Mouse (Mus musculus) intestine, embryonic 15.5 days (tissue): ENCODE data around the gene Tspoap1. TPM values are rescaled to one million over a fixed set of nuclear protein-coding genes. Genes with fewer than 3 reads are reported as not detected.
A peak's percentile ranks its signal among the peaks of the same experiment; 100 is the strongest.

Experiments used
- ATAC-seq: fragments of 200-750 bp; cut with Nextera tagmentation; 2 replicates; pipeline ENCODE4 v1.8.0; 2017; ENCODE audit warnings: moderate TSS enrichment, moderate library complexity
- H3K27ac ChIP-seq: fragments of 300-500 bp; sonication (generic); 2 replicates; pipeline ENCODE4 v1.5.1; 2015; ENCODE audit warnings: mild to moderate bottlenecking, inconsistent platforms
- H3K27me3 ChIP-seq: fragments of 300-500 bp; sonication (generic); replicated peaks from 2 replicates; pipeline ENCODE4 v1.6.1; 2015; ENCODE audit warnings: inconsistent platforms
- H3K36me3 ChIP-seq: fragments of 300-500 bp; sonication (generic); 2 replicates; pipeline ENCODE4 v1.6.1; 2015; ENCODE audit warnings: inconsistent platforms
- H3K4me1 ChIP-seq: fragments of 300-500 bp; sonication (generic); replicated peaks from 2 replicates; pipeline ENCODE4 v1.6.1; 2015; ENCODE audit warnings: inconsistent platforms
- H3K4me2 ChIP-seq: fragments of 300-500 bp; sonication (generic); replicated peaks from 2 replicates; pipeline ENCODE4 v1.6.1; 2015; ENCODE audit warnings: mild to moderate bottlenecking, inconsistent platforms
- H3K4me3 ChIP-seq: fragments of 300-500 bp; sonication (generic); replicated peaks from 2 replicates; pipeline ENCODE4 v1.5.1; 2015; ENCODE audit warnings: inconsistent platforms
- H3K9ac ChIP-seq: fragments of 300-500 bp; sonication (generic); 2 replicates; pipeline ENCODE4 v1.6.1; 2015; ENCODE audit warnings: inconsistent platforms
- H3K9me3 ChIP-seq: fragments of 300-500 bp; sonication (generic); 2 replicates; pipeline ENCODE4 v1.6.1; 2016; ENCODE audit warnings: inconsistent platforms
- WGBS: fragments of 180-500 bp; shearing (Covaris S2); methylation state at CpG from one replicate; pipeline ENCODE4 v1.1.7; 2015; 5-methylcytosine and 5-hydroxymethylcytosine counted together
- polyA plus RNA-seq: library from polyadenylated mRNA; unstranded; fragments of >200 nt; fragmentation: Nextera tagmentation; extraction: Ambion mirVana; gene quantifications from 2 replicates; pipeline ENCODE4 v1.2.1, GENCODE M21; 2015

Gene Tspoap1
- polyA plus RNA-seq, 1 experiment from 2014 or later: 0.96 TPM

DNA sequence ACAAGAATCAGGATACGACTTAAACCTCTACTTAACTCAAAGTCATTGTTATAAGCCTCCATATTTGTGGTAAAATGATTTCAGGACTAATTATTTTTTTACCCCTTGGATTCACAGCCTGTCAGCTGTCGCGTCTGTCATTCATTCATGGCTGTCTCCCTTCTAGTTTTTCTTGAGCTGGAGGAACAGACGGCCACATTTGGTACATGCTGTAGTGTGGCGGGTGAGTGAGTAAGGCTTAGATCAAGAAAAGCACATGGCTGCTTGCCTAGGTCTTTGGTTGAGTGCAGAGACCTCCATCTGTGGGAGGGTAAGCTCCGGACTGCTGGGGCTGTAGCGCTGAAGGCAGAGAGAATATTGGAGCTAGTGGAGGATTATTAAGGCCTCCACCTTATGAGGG, 12.6 kb upstream of the Tspoap1 start:
- no peak overlapping the region for H3K27ac ChIP-seq
- H3K9ac ChIP-seq: no peak overlapping the region
- H3K4me3 ChIP-seq: no peak overlapping the region
- 92% methylated on average over 7 of the region's 7 CpGs for WGBS
- ATAC-seq: no peak
- H3K9me3 ChIP-seq: no peaks in the 10 kb centered on the region
- 0 out of 2 replicates have a peak, but pooled peaks cover 3% of the 10 kb centered on the region for H3K4me1 ChIP-seq
- H3K27me3 ChIP-seq: no peaks in the 10 kb centered on the region
- H3K4me2 ChIP-seq: no peak overlapping the region
- peaks cover 12% of the 10 kb centered on the region for H3K36me3 ChIP-seq

DNA sequence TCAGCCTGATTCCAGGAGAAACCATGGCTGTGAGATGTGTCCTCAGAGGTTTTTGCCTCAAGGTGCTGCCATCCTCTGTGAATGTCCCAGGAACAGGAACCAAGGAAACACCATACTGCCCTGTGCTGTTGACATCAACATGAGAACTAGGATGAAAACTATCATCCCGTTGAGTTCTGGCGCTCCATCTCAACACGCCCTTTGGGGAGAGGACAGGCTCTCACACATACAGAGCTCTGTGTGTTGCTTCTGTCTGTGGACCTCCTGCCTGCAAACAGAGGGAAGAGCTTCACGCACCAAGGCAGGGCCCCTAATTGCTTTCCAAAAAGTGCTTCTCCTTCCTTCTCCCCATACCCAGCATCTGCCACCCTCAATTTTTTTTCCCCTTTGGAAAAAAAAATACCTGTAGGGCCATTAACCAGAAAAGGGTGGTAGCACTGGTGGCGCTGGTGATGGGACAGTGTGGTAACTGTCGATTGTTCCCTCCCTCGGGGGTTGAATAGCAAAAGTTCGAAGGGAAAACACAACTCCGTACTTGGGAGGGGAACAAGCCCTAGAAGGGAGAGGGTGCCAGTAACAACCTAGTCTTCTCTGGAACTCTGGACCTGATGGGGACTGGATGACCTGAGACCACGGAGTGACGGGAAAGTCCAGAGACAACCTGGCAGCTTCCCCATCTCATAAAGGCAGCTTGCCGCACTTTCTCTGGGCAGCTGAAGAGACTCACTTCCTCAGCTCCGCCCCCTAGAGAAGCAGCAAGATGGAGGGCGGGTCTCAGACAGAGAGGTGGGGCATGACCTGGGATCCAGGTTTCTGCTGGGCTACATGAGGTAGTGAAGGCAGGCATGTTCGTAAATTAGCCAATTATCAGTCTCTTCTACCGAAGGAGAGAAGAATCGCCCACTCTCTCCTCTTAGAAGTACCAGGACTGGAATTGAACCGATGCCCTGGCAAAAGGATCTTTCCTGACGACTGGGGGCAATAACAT, 11.9 kb upstream of the Tspoap1 start:
- peak; percentile 77; the same call in 1 of the 2 replicates for ATAC-seq
- Histone ChIP-seq H3K27me3 (no peaks in the 10 kb centered on the region), H3K4me1 (0 out of 2 replicates have a peak, but pooled peaks cover 3% of the 10 kb centered on the region), H3K4me3 (0 out of 2 replicates have a peak overlapping the region, but pooled peaks have one; percentile 2), H3K36me3 (peaks cover 12% of the 10 kb centered on the region), H3K9me3 (no peaks in the 10 kb centered on the region), H3K4me2 (peak overlapping the region; percentile 41), H3K9ac (no peak overlapping the region), H3K27ac (0 out of 2 replicates have a peak overlapping the region, but pooled peaks have one; percentile 22)
- 30% methylated on average over 19 of the region's 19 CpGs for WGBS

DNA sequence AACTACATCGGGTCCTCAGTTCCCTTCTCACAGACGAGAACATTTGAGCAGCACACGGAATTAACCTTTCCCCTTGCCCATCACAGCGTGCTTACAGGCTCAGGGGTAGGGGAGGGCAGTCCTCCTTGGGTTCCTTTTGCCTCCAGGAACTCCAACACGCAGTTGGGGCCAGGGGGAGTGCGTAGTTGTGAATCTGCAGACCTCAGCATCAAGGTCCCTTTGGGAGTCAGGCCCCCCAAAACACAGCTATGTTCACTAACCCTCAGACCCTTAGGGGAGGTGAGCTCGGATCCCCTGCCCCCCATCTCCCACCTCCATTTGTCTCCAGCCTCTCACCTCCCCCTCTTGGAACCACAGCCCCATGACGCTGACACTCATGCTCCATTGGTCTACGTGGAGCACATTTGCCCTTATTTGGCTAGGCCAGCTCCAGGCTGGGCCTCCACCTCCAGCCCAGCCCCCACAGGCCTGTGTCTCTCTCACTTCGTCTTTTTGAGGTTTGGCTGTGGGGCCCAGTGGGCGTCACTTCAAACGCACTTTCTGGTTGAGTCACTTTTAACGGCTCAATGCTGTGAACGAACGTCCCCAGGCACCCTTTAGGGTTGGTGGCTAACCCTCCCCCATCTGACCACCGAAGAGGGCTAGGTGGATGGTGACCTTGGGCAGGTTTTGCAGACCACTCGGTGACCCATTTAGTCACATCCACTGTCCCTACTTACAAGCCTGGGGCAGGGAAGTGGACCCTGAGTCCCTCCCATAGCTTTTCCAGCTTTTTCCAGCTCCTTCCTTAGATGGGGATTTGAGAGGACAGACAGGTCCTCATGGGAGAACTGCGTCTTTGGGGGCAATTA, 10.9 kb upstream of the Tspoap1 start:
- Histone ChIP-seq H3K9ac (no peak overlapping the region), H3K36me3 (peaks cover 7% of the 10 kb centered on the region), H3K27ac (0 out of 2 replicates have a peak overlapping the region, but pooled peaks have one; percentile 22), H3K27me3 (no peaks in the 10 kb centered on the region), H3K9me3 (no peaks in the 10 kb centered on the region), H3K4me3 (no peak overlapping the region), H3K4me2 (peak overlapping the region; percentile 41; the same call in 1 of the 2 replicates), H3K4me1 (0 out of 2 replicates have a peak, but pooled peaks cover 3% of the 10 kb centered on the region)
- peak; percentile 73; the same call in 1 of the 2 replicates for ATAC-seq
- 44% methylated on average over 18 of the region's 18 CpGs for WGBS

DNA sequence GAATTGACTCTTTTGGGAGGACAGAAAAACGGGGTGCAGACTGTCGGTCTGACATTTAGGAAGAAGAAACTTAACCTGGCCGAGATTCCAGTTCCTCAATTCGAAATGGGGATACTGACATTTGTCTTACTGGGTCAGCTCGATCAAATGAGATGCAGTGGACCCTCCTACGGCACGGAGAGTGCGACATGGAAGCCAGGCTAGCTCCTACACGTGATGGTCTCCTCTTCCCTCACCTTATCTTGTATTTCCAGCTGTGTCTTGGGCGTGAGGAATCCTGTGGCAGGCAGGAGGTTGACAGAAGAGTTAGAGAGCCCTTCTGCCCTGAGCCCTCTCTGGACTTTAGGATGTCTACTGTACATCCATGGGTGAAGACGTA, 10.3 kb upstream of the Tspoap1 start:
- Histone ChIP-seq H3K9ac (no peak overlapping the region), H3K4me2 (no peak overlapping the region), H3K9me3 (no peaks in the 10 kb centered on the region), H3K4me1 (0 out of 2 replicates have a peak, but pooled peaks cover 3% of the 10 kb centered on the region), H3K27me3 (no peaks in the 10 kb centered on the region), H3K36me3 (peaks cover 1% of the 10 kb centered on the region), H3K4me3 (no peak overlapping the region), H3K27ac (no peak overlapping the region)
- WGBS: 78% methylated on average over 11 of the region's 11 CpGs
- ATAC-seq: 0 out of 2 replicates have a peak, but pooled peaks have one; percentile 52

DNA sequence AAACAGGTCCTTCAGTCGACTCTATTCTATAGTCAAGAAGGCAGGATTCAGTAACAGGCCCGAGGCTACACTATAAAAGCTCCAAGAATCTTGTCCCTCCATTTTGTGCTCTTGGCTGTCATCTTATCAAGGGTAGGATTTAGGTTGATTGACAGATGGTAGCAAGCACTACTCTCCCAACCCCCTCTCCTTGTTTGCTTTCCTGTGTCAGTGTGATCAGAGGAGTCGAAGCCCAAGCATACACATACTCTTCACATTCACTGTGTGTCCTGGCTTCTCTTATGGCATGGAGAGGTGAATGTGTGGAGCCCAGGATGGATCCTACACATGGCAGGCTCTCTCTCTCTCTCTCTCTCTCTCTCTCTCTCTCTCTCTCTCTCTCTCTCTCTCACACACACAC, 9.8 kb upstream of the Tspoap1 start:
- H3K36me3 ChIP-seq: no peaks in the 10 kb centered on the region
- no peak for ATAC-seq
- H3K27me3 ChIP-seq: no peaks in the 10 kb centered on the region
- 0 out of 2 replicates have a peak, but pooled peaks cover 3% of the 10 kb centered on the region for H3K4me1 ChIP-seq
- 63% methylated on average over 3 of the region's 3 CpGs for WGBS
- no peak overlapping the region for H3K4me3 ChIP-seq
- H3K9ac ChIP-seq: no peak overlapping the region
- no peak overlapping the region for H3K27ac ChIP-seq
- no peak overlapping the region for H3K4me2 ChIP-seq
- no peaks in the 10 kb centered on the region for H3K9me3 ChIP-seq

DNA sequence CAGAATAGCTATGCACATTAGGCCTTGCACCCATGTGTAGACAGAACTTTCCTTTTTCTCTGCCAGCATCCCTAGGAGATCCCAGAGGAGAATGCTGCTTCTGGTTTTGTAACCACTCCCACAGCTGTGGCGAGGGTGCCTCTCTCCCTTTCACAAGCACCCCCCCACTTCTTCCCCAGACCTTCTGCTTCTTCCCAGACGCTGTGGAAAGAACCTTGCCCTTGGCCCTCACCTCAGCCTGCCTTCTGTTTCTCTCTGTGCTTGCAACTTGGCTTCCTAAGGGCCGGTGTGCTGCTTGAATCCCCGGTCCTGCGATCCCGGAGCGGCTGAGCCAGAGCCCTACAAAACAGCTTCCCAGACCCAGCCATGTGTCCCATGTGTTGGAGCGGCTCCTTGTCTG, 9.3 kb upstream of the Tspoap1 start:
- Histone ChIP-seq H3K4me1 (0 out of 2 replicates have a peak, but pooled peaks cover 3% of the 10 kb centered on the region), H3K4me3 (no peak overlapping the region), H3K27ac (peak overlapping the region; percentile 17; the same call in 1 of the 2 replicates), H3K9me3 (no peaks in the 10 kb centered on the region), H3K9ac (no peak overlapping the region), H3K27me3 (no peaks in the 10 kb centered on the region), H3K36me3 (no peaks in the 10 kb centered on the region), H3K4me2 (no peak overlapping the region)
- no peak for ATAC-seq
- WGBS: 77% methylated on average over 8 of the region's 8 CpGs

DNA sequence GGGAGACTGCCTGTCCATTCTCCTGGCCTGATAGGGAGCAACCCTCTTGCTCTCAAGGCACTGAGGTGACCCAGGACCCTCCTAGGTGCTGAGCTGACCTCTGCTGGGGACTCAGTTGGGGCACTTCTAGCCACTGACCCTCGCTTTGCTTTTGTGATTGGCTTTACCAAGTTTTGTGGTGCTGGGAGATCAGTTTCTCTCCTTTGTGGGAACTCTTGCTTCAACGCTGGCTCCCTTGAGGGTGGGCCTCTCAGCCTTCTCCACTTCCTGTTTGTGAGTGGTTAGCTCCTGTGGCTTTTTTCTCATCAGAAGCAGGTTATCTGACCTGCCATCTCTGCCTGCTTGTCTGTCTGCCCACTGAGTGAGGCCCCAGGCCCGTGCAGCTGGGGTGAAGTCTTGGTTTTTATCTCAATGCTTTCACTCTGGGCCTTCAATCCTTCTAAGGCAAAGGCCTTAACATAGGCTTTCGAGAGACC, 8.8 kb upstream of the Tspoap1 start:
- H3K27ac ChIP-seq: peak overlapping the region; percentile 17; the same call in 1 of the 2 replicates
- no peak overlapping the region for H3K4me2 ChIP-seq

DNA sequence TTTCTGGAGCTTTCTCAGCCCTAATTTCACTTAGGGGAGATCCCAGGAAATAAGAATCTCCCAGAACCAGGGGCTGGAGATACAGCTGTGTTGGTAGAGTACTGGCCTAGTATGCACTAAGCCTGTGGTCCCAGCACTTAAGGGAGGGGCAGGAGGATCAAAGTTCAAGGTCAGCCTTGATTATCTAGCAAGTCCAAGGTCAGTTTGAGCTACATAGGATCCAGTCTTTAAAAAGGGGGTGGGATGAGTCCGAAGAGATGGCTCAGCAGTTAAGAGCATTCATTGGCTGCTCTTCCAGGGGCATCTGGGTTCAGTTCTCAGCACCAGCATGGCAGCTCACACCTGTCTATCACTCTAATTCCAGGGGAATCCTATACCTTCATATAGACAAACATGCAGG, 8.0 kb upstream of the Tspoap1 start:
- Histone ChIP-seq H3K9ac (no peak overlapping the region), H3K9me3 (no peaks in the 10 kb centered on the region), H3K27me3 (no peaks in the 10 kb centered on the region), H3K4me2 (no peak overlapping the region), H3K4me1 (0 out of 2 replicates have a peak, but pooled peaks cover 3% of the 10 kb centered on the region), H3K36me3 (no peaks in the 10 kb centered on the region), H3K27ac (no peak overlapping the region), H3K4me3 (no peak overlapping the region)
- 87% methylated on average over 1 of the region's 1 CpGs for WGBS
- ATAC-seq: no peak

More for the DNA sequence above, 8.8 kb upstream of the Tspoap1 start:
- no peaks in the 10 kb centered on the region for H3K27me3 ChIP-seq
- 63% methylated on average over 4 of the region's 4 CpGs for WGBS
- H3K9me3 ChIP-seq: no peaks in the 10 kb centered on the region
- no peaks in the 10 kb centered on the region for H3K36me3 ChIP-seq
- H3K9ac ChIP-seq: no peak overlapping the region
- ATAC-seq: no peak
- H3K4me1 ChIP-seq: 0 out of 2 replicates have a peak, but pooled peaks cover 3% of the 10 kb centered on the region
- no peak overlapping the region for H3K4me3 ChIP-seq

DNA sequence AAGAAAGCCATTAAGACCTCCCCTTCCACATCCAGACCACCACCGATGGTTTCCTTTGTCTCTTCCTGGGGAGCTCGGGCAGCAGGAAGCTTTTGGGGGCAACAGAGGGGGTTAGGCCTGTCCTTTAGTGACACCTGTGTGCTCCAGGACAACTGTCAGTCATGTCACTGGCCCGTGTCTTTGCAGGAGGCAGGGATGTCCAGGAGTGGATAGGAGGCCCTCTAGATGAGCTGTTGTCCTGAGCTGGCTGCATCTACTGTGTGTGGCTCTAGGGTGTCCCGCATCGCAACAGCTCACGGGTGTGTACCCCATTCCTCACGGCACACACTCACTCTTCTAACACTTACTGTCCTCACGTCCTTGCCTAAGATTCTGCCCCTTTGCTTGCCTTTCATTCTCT, 7.1 kb upstream of the Tspoap1 start:
- H3K27ac ChIP-seq: no peak overlapping the region
- no peaks in the 10 kb centered on the region for H3K27me3 ChIP-seq
- H3K4me1 ChIP-seq: 0 out of 2 replicates have a peak, but pooled peaks cover 3% of the 10 kb centered on the region
- H3K9ac ChIP-seq: no peak overlapping the region
- no peaks in the 10 kb centered on the region for H3K36me3 ChIP-seq
- no peak for ATAC-seq
- no peak overlapping the region for H3K4me3 ChIP-seq
- H3K4me2 ChIP-seq: no peak overlapping the region
- WGBS: 87% methylated on average over 8 of the region's 8 CpGs
- no peaks in the 10 kb centered on the region for H3K9me3 ChIP-seq

DNA sequence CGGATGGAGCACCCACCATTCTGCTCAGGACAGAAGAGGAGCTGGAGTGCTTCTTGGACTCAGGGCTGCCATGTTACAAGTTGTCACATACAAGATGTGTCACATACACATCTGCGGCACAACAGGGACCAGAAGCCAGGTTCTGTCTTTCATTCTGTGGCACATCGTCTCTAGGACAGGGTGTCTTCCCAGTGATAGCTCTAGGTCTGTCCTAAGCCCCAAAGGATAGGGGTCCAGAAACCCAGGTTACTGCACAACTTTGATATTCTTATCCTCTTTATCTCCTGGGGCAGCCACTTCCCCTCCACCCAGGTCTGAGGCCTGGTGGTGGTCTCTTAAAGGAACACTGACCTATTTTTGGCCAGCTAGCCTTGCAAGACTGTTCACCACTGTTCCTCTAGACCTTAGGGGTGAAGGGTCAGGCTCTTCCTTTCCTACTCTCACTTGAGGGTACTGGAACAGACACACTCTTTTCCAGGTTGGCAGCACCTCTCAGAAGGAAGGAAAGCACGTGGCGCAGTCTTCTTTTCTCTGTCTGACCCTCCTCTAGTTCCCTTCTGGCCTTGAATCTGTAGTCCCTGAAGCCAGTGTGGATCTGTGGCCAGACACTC, 6.3 kb upstream of the Tspoap1 start:
- ATAC-seq: no peak
- H3K4me1 ChIP-seq: 0 out of 2 replicates have a peak, but pooled peaks cover 3% of the 10 kb centered on the region
- no peaks in the 10 kb centered on the region for H3K36me3 ChIP-seq
- no peak overlapping the region for H3K27ac ChIP-seq
- no peak overlapping the region for H3K4me2 ChIP-seq
- WGBS: 83% methylated on average over 5 of the region's 5 CpGs
- H3K27me3 ChIP-seq: no peaks in the 10 kb centered on the region
- H3K9me3 ChIP-seq: no peaks in the 10 kb centered on the region
- no peak overlapping the region for H3K9ac ChIP-seq
- H3K4me3 ChIP-seq: no peak overlapping the region

DNA sequence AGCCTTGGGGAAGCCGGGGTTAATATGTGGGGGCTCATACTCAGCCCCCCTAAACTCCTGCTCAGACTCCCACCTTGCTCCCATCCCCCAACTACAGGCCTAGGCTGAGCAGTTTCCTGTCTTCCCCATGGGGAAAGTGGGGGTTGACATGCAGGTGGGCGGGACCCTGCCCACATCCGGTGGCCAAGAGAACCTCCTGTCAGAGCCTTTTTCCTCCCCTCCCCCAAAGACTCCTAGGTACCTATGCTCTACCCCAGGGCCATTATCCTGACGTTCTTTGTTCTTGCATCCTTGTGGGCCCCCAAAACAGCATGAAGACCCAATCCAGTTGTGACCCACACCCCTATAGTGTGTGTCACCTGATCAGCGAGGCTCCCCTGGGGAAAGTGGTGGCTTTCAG, 5.7 kb upstream of the Tspoap1 start:
- Histone ChIP-seq H3K27me3 (no peaks in the 10 kb centered on the region; the same call in 1 of the 2 replicates), H3K4me3 (no peak overlapping the region), H3K4me1 (no peaks in the 10 kb centered on the region), H3K27ac (no peak overlapping the region), H3K9ac (no peak overlapping the region), H3K9me3 (no peaks in the 10 kb centered on the region), H3K36me3 (no peaks in the 10 kb centered on the region), H3K4me2 (no peak overlapping the region)
- ATAC-seq: no peak
- WGBS: 69% methylated on average over 5 of the region's 5 CpGs
